Mouse (Mus musculus) spleen, adult 18-20 months (tissue): Measurements from ENCODE around the gene Mapk3.

Source experiments
- DNase-seq, 2 experiments: peaks; one replicate each; pipeline ENCODE4 v3.0.0; 2022; ENCODE audit warnings: mixed read lengths in 2 of 2

The Mapk3 gene

GRCm38 (mm10) chr7:126803751-126804150 is 44.4 kb downstream of the Mapk3 start:
- DNase-seq = no peak

- no peak for DNase-seq
Observed at GRCm38 (mm10) chr7:126806956-126807355, 47.6 kb downstream of the Mapk3 start.

- DNase-seq = no peak
Observed at GRCm38 (mm10) chr7:126807405-126807804, 48.0 kb downstream of the Mapk3 start.

GRCm38 (mm10) chr7:126808703-126809455 is 49.5 kb downstream of the Mapk3 start:
- peak; percentile 34 to 51 for DNase-seq

- no peak for DNase-seq
Observed at GRCm38 (mm10) chr7:126809723-126810369, 50.4 kb downstream of the Mapk3 start.
